Mouse (Mus musculus): ENCODE data around the gene Wdr91. TPM values are rescaled to one million over a fixed set of nuclear protein-coding genes. Genes with fewer than 3 reads are reported as not detected.

The Wdr91 gene
- 10 to 100 TPM; 17.3 to 24.9 TPM for total RNA-seq (2023)

GRCm38 (mm10) chr6:34910371-34911219, at the start of gene Wdr91:
Gene Wdr91, minus strand, starts transcription at chr6:34910876.

GRCm38 (mm10) chr6:34919956-34920355, 9.3 kb upstream of the Wdr91 start, which contains the start of gene Stra8:
Gene Stra8, plus strand, starts transcription at chr6:34920163.

GRCm38 (mm10) chr6:34877509-34878321, 33.0 kb downstream of the Wdr91 start, which contains the start of gene Cyren:
Gene Cyren, minus strand, starts transcription at chr6:34878060.

GRCm38 (mm10) chr6:34862791-34863403, 47.8 kb downstream of the Wdr91 start, which contains the start of gene Tmem140:
Gene Tmem140, plus strand, starts transcription at chr6:34863146.

Other genes with a start within 250 kb of the Wdr91 start
- gene Agbl3, start 130.4 kb downstream of the Wdr91 start, total RNA-seq (2023): 1 to 10 TPM in 1 of 2 experiments, under 1 TPM in 1; 0.60 to 2.1 TPM
- 1 to 10 TPM; 6.3 to 8.5 TPM for gene Tmem140, start 47.7 kb downstream of the Wdr91 start, total RNA-seq (2023)
- 10 to 100 TPM; 10.4 to 12.1 TPM for gene Cyren, start 32.8 kb downstream of the Wdr91 start, total RNA-seq (2023)
- gene Stra8, start 9.3 kb upstream of the Wdr91 start, total RNA-seq (2023): not detected
- gene Slc23a4, start 77.5 kb upstream of the Wdr91 start, total RNA-seq (2023): under 1 TPM in 1 of 2 experiments, not detected in 1; 0.33 TPM
- 10 to 100 TPM; 22.7 to 26.2 TPM for gene Cnot4, start 222.8 kb upstream of the Wdr91 start, total RNA-seq (2023)